Mouse (Mus musculus): ENCODE data around the gene Crhr1.
"Not testable (repeated sequence)": the region's sequence is repeated elsewhere in the genome, so short reads cannot be mapped to it uniquely, and the experiment has no call there.

The Crhr1 gene

GRCm38 (mm10) chr11:104197861-104198260, 65.2 kb downstream of the Crhr1 start:
- no peak for DNase-seq

GRCm38 (mm10) chr11:104203271-104203670, 70.6 kb downstream of the Crhr1 start:
- no peak for DNase-seq

- no peak for DNase-seq
Observed at GRCm38 (mm10) chr11:104206573-104206972, 73.9 kb downstream of the Crhr1 start.

GRCm38 (mm10) chr11:104209041-104209440, 76.4 kb downstream of the Crhr1 start:
- no peak for DNase-seq

GRCm38 (mm10) chr11:104211251-104211650, 78.6 kb downstream of the Crhr1 start:
- DNase-seq = no peak

GRCm38 (mm10) chr11:104214128-104214527, 81.5 kb downstream of the Crhr1 start:
- not testable (repeated sequence) for DNase-seq

GRCm38 (mm10) chr11:104218075-104218474, 85.4 kb downstream of the Crhr1 start:
- no peak for DNase-seq

GRCm38 (mm10) chr11:104220291-104220690, 87.6 kb downstream of the Crhr1 start:
- no peak for DNase-seq

GRCm38 (mm10) chr11:104221751-104222150, 89.1 kb downstream of the Crhr1 start:
- no peak for DNase-seq

GRCm38 (mm10) chr11:104223301-104223700, 90.6 kb downstream of the Crhr1 start:
- no peak for DNase-seq

All from kidney, adult 11 months (tissue).